Mouse (Mus musculus): ENCODE measurements around the gene Vmn1r87. TPM values are rescaled to one million over a fixed set of nuclear protein-coding genes. Genes with fewer than 3 reads are reported as not detected.

The Vmn1r87 gene
- total RNA-seq (2015) (not detected in 2 replicates), total RNA-seq (2017) (not detected in 2 replicates)

GRCm38 (mm10) chr7:13140057-13140456 lies at the start of gene Vmn1r87:
Vmn1r87 (minus strand) TSS chr7:13140157.
- no peak for ATAC-seq (ENCODE audit: poor library complexity, severe bottlenecking)

- no peak for ATAC-seq (ENCODE audit: poor library complexity, severe bottlenecking)
Measured at GRCm38 (mm10) chr7:13159268-13159667, 19.3 kb upstream of the Vmn1r87 start, which contains the start of gene Vmn1r88. Vmn1r88 (plus strand) TSS chr7:13159568.

- ATAC-seq (ENCODE audit: poor library complexity, severe bottlenecking), result no peak
Measured at GRCm38 (mm10) chr7:13137340-13137739, 2.6 kb downstream of the Vmn1r87 start.

GRCm38 (mm10) chr7:13131856-13132255 lies 8.1 kb downstream of the Vmn1r87 start:
- ATAC-seq (ENCODE audit: poor library complexity, severe bottlenecking), result no peak

- peak; percentile 91 for ATAC-seq (ENCODE audit: poor library complexity, severe bottlenecking)
Measured at GRCm38 (mm10) chr7:13123554-13124153, 16.3 kb downstream of the Vmn1r87 start.

GRCm38 (mm10) chr7:13119817-13120216 lies 20.1 kb downstream of the Vmn1r87 start, which contains the start of gene Vmn1r86:
Vmn1r86 (minus strand) TSS chr7:13119917.
- no peak for ATAC-seq (ENCODE audit: poor library complexity, severe bottlenecking)

GRCm38 (mm10) chr7:13095073-13095472 lies 44.9 kb downstream of the Vmn1r87 start, which contains the start of gene Vmn1r85:
Vmn1r85 (minus strand) TSS chr7:13095173.
- no peak for ATAC-seq (ENCODE audit: poor library complexity, severe bottlenecking)

Other genes with a start within 250 kb of the Vmn1r87 start
- 6.6 and 7.5 TPM in 2 replicates for gene Zscan22, start 242.3 kb downstream of the Vmn1r87 start, total RNA-seq (2015)
- 3.1 and 3.3 TPM in 2 replicates for gene Zscan22, start 242.3 kb downstream of the Vmn1r87 start, total RNA-seq (2017)
- 1,879 and 1,910 TPM in 2 replicates for gene Rps5, start 217.9 kb downstream of the Vmn1r87 start, total RNA-seq (2015)
- 1,118 and 1,375 TPM in 2 replicates for gene Rps5, start 217.9 kb downstream of the Vmn1r87 start, total RNA-seq (2017)
- gene Rnf225, start 212.7 kb downstream of the Vmn1r87 start, total RNA-seq (2015), result 0.07 and 0.14 TPM in 2 replicates
- gene Rnf225, start 212.7 kb downstream of the Vmn1r87 start, total RNA-seq (2017), result 0.04 and 0.15 TPM in 2 replicates
- gene Zfp324, start 174.3 kb downstream of the Vmn1r87 start, total RNA-seq (2015), result 2.3 and 2.4 TPM in 2 replicates
- 4.7 and 5.1 TPM in 2 replicates for gene Zfp324, start 174.3 kb downstream of the Vmn1r87 start, total RNA-seq (2017)
- gene Zfp446, start 162.3 kb downstream of the Vmn1r87 start, total RNA-seq (2015), result 1.7 and 1.8 TPM in 2 replicates
- 0.92 and 2.2 TPM in 2 replicates for gene Zfp446, start 162.3 kb downstream of the Vmn1r87 start, total RNA-seq (2017)
- not detected in 2 replicates for gene Slc27a5, start 142.0 kb downstream of the Vmn1r87 start, total RNA-seq (2015)
- not detected in 2 replicates for gene Slc27a5, start 142.0 kb downstream of the Vmn1r87 start, total RNA-seq (2017)
- gene Trim28, start 141.0 kb downstream of the Vmn1r87 start, total RNA-seq (2015), result 137 and 186 TPM in 2 replicates
- gene Trim28, start 141.0 kb downstream of the Vmn1r87 start, total RNA-seq (2017), result 207 and 222 TPM in 2 replicates
- 7.4 and 11.0 TPM in 2 replicates for gene Zbtb45, start 130.1 kb downstream of the Vmn1r87 start, total RNA-seq (2015)
- 6.6 and 9.5 TPM in 2 replicates for gene Zbtb45, start 130.1 kb downstream of the Vmn1r87 start, total RNA-seq (2017)
- gene Chmp2a, start 105.3 kb downstream of the Vmn1r87 start, total RNA-seq (2015), result 239 and 269 TPM in 2 replicates
- 272 and 348 TPM in 2 replicates for gene Chmp2a, start 105.3 kb downstream of the Vmn1r87 start, total RNA-seq (2017)
- gene Ube2m, start 101.9 kb downstream of the Vmn1r87 start, total RNA-seq (2015), result 92.1 and 97.9 TPM in 2 replicates
- 86.1 and 101 TPM in 2 replicates for gene Ube2m, start 101.9 kb downstream of the Vmn1r87 start, total RNA-seq (2017)
- gene Mzf1, start 85.4 kb downstream of the Vmn1r87 start, total RNA-seq (2015), result 0.16 and 0.52 TPM in 2 replicates
- 0.29 and 0.45 TPM in 2 replicates for gene Mzf1, start 85.4 kb downstream of the Vmn1r87 start, total RNA-seq (2017)
- gene Vmn1r85, start 45.0 kb downstream of the Vmn1r87 start, total RNA-seq (2015), result not detected in 2 replicates
- gene Vmn1r85, start 45.0 kb downstream of the Vmn1r87 start, total RNA-seq (2017), result not detected in 2 replicates
- gene Vmn1r86, start 20.2 kb downstream of the Vmn1r87 start, total RNA-seq (2015), result not detected in 2 replicates
- gene Vmn1r86, start 20.2 kb downstream of the Vmn1r87 start, total RNA-seq (2017), result not detected in 2 replicates
- not detected in 2 replicates for gene Vmn1r88, start 19.4 kb upstream of the Vmn1r87 start, total RNA-seq (2015)
- gene Vmn1r88, start 19.4 kb upstream of the Vmn1r87 start, total RNA-seq (2017), result not detected in 2 replicates
- not detected in 2 replicates for gene Vmn1r89, start 72.9 kb upstream of the Vmn1r87 start, total RNA-seq (2015)
- not detected in 2 replicates for gene Vmn1r89, start 72.9 kb upstream of the Vmn1r87 start, total RNA-seq (2017)
- gene Lig1, start 137.1 kb upstream of the Vmn1r87 start, total RNA-seq (2015), result 82.6 and 86.7 TPM in 2 replicates
- 53.5 and 74.3 TPM in 2 replicates for gene Lig1, start 137.1 kb upstream of the Vmn1r87 start, total RNA-seq (2017)
- gene Zswim9, start 138.6 kb upstream of the Vmn1r87 start, total RNA-seq (2015), result 2.1 and 7.9 TPM in 2 replicates
- gene Zswim9, start 138.6 kb upstream of the Vmn1r87 start, total RNA-seq (2017), result 2.2 and 3.7 TPM in 2 replicates
- gene Pla2g4c, start 184.5 kb upstream of the Vmn1r87 start, total RNA-seq (2015), result 0.34 and 0.62 TPM in 2 replicates
- 0.26 and 1.2 TPM in 2 replicates for gene Pla2g4c, start 184.5 kb upstream of the Vmn1r87 start, total RNA-seq (2017)